Mouse (Mus musculus) MEL (cell line): ENCODE measurements at regions not wholly inside any gene's neighbourhood (a gene's known extent, or its start where the extent isn't known, plus 50 kb on each side); places are given as distances from the start of the nearest gene placed in this dataset.

Experiments
- DNase-seq: peaks from one replicate; pipeline ENCODE4 v3.0.0; 2011; ENCODE audit warnings: low read depth, low spot score
- H3K27ac ChIP-seq: 2 replicates; pipeline ENCODE4 v1.5.1; 2012; ENCODE audit warnings: low read depth, mild to moderate bottlenecking, control low read depth, low read length, moderate library complexity; ENCODE audit not compliant: control insufficient read depth
- H3K27me3 ChIP-seq, 2 experiments: fragments of 150-350 bp in 1 of 2; sonication (generic) in 1 of 2; 2 replicates each; pipeline ENCODE4 v1.6.1; 2012; ENCODE audit warnings: low read length in 2 of 2, mild to moderate bottlenecking in 2 of 2, improper control_type of control experiment in 1 of 2, moderate library complexity in 1 of 2; ENCODE audit not compliant: insufficient read depth in 2 of 2, control insufficient read depth in 1 of 2
- H3K36me3 ChIP-seq, 2 experiments: 2 replicates each; pipeline ENCODE4 v1.6.1; 2012 to 2014; ENCODE audit warnings: low read length in 2 of 2, improper control_type of control experiment in 1 of 2, inconsistent platforms in 1 of 2, mild to moderate bottlenecking in 1 of 2; ENCODE audit not compliant: insufficient read depth in 2 of 2, control insufficient read depth in 1 of 2
- H3K4me1 ChIP-seq, 2 experiments: fragments of 150-350 bp in 1 of 2; sonication (generic) in 1 of 2; 2 replicates each; pipeline ENCODE4 v1.6.1; 2012; ENCODE audit warnings: low read length in 2 of 2, improper control_type of control experiment in 1 of 2, mild to moderate bottlenecking in 1 of 2; ENCODE audit not compliant: insufficient read depth in 2 of 2, control insufficient read depth in 1 of 2
- H3K4me3 ChIP-seq, 2 experiments: fragments of 150-350 bp in 1 of 2; sonication (generic) in 1 of 2; 2 replicates each; pipeline ENCODE4 v1.5.1; 2012; ENCODE audit warnings: low read depth in 2 of 2, low read length in 2 of 2, mild to moderate bottlenecking in 2 of 2, moderate library complexity in 2 of 2, control low read depth in 1 of 2, improper control_type of control experiment in 1 of 2; ENCODE audit not compliant: control insufficient read depth in 1 of 2, insufficient read depth in 1 of 2
- H3K79me2 ChIP-seq: 2 replicates; pipeline ENCODE4 v1.6.1; 2012; ENCODE audit warnings: mild to moderate bottlenecking, low read length, moderate library complexity; ENCODE audit not compliant: control insufficient read depth, poor library complexity, insufficient read depth
- H3K9ac ChIP-seq: 2 replicates; pipeline ENCODE4 v1.6.1; 2012; ENCODE audit warnings: low read depth, mild to moderate bottlenecking, control low read depth, low read length, moderate library complexity; ENCODE audit not compliant: control insufficient read depth, poor library complexity, severe bottlenecking
- H3K9me3 ChIP-seq: fragments of 150-350 bp; sonication (generic); replicated peaks from 2 replicates; pipeline ENCODE4 v1.6.1; 2012; ENCODE audit warnings: mild to moderate bottlenecking, low read length, improper control_type of control experiment, moderate library complexity; ENCODE audit not compliant: insufficient read depth
- CHD1 ChIP-seq: IDR thresholded peaks from 2 replicates; pipeline ENCODE4 v1.6.1; 2012; ENCODE audit warnings: low read depth, mild to moderate bottlenecking, inconsistent platforms, low read length, improper control_type of control experiment
- E2F4 ChIP-seq: IDR thresholded peaks from 2 replicates; pipeline ENCODE4 v1.6.1; 2011; ENCODE audit warnings: low read depth, low read length, improper control_type of control experiment, borderline replicate concordance
- EP300 ChIP-seq, 2 experiments: IDR thresholded peaks; 2 replicates each; pipeline ENCODE4 v1.6.1; 2011; ENCODE audit warnings: improper control_type of control experiment in 2 of 2, low read length in 2 of 2, low read depth in 1 of 2, mild to moderate bottlenecking in 1 of 2
- ETS1 ChIP-seq: IDR thresholded peaks from 2 replicates; pipeline ENCODE4 v1.6.1; 2012; ENCODE audit warnings: low read depth, mild to moderate bottlenecking, inconsistent platforms, low read length, improper control_type of control experiment, moderate library complexity
- KAT2A ChIP-seq: conservative IDR thresholded peaks from 2 replicates; pipeline ENCODE4 v1.6.1; 2012; ENCODE audit warnings: low read depth, low read length, improper control_type of control experiment, inconsistent platforms
- MAFK ChIP-seq: IDR thresholded peaks from 2 replicates; pipeline ENCODE4 v1.6.1; 2011; ENCODE audit warnings: low read depth, mild to moderate bottlenecking, low read length, improper control_type of control experiment, borderline replicate concordance
- NELFE ChIP-seq: IDR thresholded peaks from 2 replicates; pipeline ENCODE4 v1.6.1; 2011; ENCODE audit warnings: low read depth, low read length, improper control_type of control experiment
- NRF1 ChIP-seq: IDR thresholded peaks from 2 replicates; pipeline ENCODE4 v1.6.1; 2014; ENCODE audit warnings: low read depth, mild to moderate bottlenecking, inconsistent platforms, low read length, improper control_type of control experiment, moderate library complexity; ENCODE audit not compliant: poor library complexity, insufficient read depth, severe bottlenecking
- POLR2AphosphoS2 ChIP-seq: IDR thresholded peaks from 2 replicates; pipeline ENCODE4 v1.6.1; 2011; ENCODE audit warnings: low read length, improper control_type of control experiment
- POLR2AphosphoS5 ChIP-seq: IDR thresholded peaks from 2 replicates; pipeline ENCODE4 v1.6.1; 2012; ENCODE audit warnings: low read depth, borderline replicate concordance, mild to moderate bottlenecking, inconsistent platforms, low read length, moderate library complexity, mixed read lengths
- RAD21 ChIP-seq: IDR thresholded peaks from 2 replicates; pipeline ENCODE4 v1.6.1; 2011; ENCODE audit warnings: mild to moderate bottlenecking, low read depth, low read length, improper control_type of control experiment
- SIN3A ChIP-seq: IDR thresholded peaks from 2 replicates; pipeline ENCODE4 v1.6.1; 2012; ENCODE audit warnings: low read length, improper control_type of control experiment, inconsistent platforms
- SMC3 ChIP-seq: IDR thresholded peaks from 2 replicates; pipeline ENCODE4 v1.6.1; 2011; ENCODE audit warnings: low read depth, low read length, improper control_type of control experiment
- TAL1 ChIP-seq: IDR thresholded peaks from 2 replicates; pipeline ENCODE4 v1.6.1; 2012; ENCODE audit warnings: mild to moderate bottlenecking, inconsistent platforms, low read length, moderate library complexity, mixed read lengths
- TCF12 ChIP-seq: IDR thresholded peaks from 2 replicates; pipeline ENCODE4 v1.6.1; 2014; ENCODE audit warnings: low read depth, mild to moderate bottlenecking, inconsistent platforms, low read length, improper control_type of control experiment, moderate library complexity
- ZC3H11A ChIP-seq: IDR thresholded peaks from 2 replicates; pipeline ENCODE4 v1.6.1; 2012; ENCODE audit warnings: low read depth, mild to moderate bottlenecking, inconsistent platforms, low read length, improper control_type of control experiment
- ZKSCAN1 ChIP-seq: IDR thresholded peaks from 2 replicates; pipeline ENCODE4 v1.6.1; 2012; ENCODE audit warnings: low read depth, mild to moderate bottlenecking, inconsistent platforms, low read length, improper control_type of control experiment, moderate library complexity

DNA sequence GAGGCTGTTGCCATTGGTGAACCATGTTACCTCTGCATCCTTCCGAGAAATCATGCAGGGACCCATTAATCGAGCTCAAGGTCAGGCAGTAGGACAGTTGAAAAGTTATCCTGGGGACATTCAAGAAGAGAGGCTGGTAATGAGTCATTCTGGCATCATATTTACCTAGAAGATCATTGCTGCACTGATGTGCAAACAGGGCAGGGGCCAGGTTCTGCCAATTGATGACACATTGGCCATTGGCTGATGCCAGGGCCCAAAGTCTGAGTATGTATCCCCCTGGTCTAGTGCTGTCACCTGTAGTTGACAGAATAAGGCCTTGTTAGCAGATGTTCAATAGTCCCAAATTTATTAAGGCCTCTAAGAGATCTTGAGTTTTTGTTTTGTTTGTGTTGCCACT is 83.6 kb upstream of the Smlr1 start:
- H3K9ac ChIP-seq, result no peak overlapping the region
- no peak for DNase-seq
- no peaks in the 10 kb centered on the region for H3K79me2 ChIP-seq
- H3K27me3 ChIP-seq, result no peaks in the 10 kb centered on the region; a peak in 1 of 4 replicates
- no peak overlapping the region for H3K27ac ChIP-seq
- no peak overlapping the region for H3K4me3 ChIP-seq
- no peaks in the 10 kb centered on the region for H3K36me3 ChIP-seq
- no peak for TF ChIP-seq TCF12
- no peak for TF ChIP-seq POLR2AphosphoS5
- no peak for TF ChIP-seq ZC3H11A
- TF ChIP-seq NELFE, result no peak
- TF ChIP-seq CHD1, result no peak
- TF ChIP-seq KAT2A, result no peak
- H3K4me1 ChIP-seq, result no peaks in the 10 kb centered on the region
- no peaks in the 10 kb centered on the region for H3K9me3 ChIP-seq

DNA sequence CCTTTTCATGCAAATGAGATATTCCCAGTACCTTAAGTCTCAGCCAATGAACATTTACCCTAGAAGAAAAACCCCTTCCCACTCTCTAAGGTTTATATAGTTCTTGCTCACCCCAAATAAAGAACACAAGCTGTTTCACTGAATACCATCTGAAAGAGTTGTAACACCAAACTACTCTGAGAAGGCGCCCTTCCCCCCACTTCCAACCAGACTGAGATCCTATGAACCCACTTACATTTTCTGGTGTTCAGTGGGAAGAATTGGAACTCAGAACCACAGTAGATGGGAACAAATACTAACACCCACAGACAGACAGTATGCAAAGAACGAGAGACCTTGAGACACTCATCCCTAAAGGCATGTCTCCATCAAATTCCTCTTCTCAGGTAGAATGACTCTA is 65.4 kb upstream of the Smlr1 start:
- Histone ChIP-seq H3K79me2 (no peaks in the 10 kb centered on the region), H3K36me3 (no peaks in the 10 kb centered on the region), H3K27ac (no peak overlapping the region)

DNA sequence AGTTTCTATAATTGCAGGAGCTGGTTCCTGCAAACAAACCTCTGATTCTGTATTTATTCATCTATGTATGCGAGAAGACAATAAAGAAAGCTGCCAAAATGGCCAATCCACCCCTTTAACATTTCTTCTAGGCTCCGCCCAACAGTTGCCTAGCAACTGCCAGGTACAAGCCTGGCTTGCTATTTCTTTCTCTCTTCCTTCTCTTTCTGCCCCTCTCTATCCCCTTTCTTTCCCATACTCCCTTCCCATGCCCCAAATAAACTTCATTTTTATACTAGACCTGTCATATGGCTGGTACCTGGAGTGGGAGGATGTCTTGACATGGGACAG is 53.2 kb upstream of the Smlr1 start:
- TF ChIP-seq SIN3A (no peak), TAL1 (no peak)
- H3K79me2 ChIP-seq, result no peaks in the 10 kb centered on the region
- no peak overlapping the region for H3K27ac ChIP-seq
- H3K9me3 ChIP-seq, result no peaks in the 10 kb centered on the region
- H3K4me3 ChIP-seq, result no peak overlapping the region
- no peaks in the 10 kb centered on the region for H3K4me1 ChIP-seq
- no peaks in the 10 kb centered on the region; a peak in 1 of 4 replicates for H3K27me3 ChIP-seq
- DNase-seq, result no peak
- no peak overlapping the region for H3K9ac ChIP-seq
- H3K36me3 ChIP-seq, result no peaks in the 10 kb centered on the region

More for the DNA sequence above, 65.4 kb upstream of the Smlr1 start:
- Histone ChIP-seq H3K27me3 (no peaks in the 10 kb centered on the region), H3K4me3 (no peak overlapping the region), H3K9me3 (no peaks in the 10 kb centered on the region), H3K9ac (no peak overlapping the region), H3K4me1 (no peaks in the 10 kb centered on the region)
- no peak for DNase-seq
- no peak for TF ChIP-seq ETS1
- no peak for TF ChIP-seq EP300 (IDR thresholded peaks at IDR 0.05; ENCODE audit: low read depth in 1 of 2, low read length in 2 of 2)
- no peak for TF ChIP-seq ZKSCAN1
- TF ChIP-seq POLR2AphosphoS2, result no peak
- no peak for TF ChIP-seq RAD21
- no peak for TF ChIP-seq E2F4
- no peak for TF ChIP-seq SMC3
- no peak for TF ChIP-seq MAFK
- no peak for TF ChIP-seq NRF1
